Mouse (Mus musculus) 3T3-L1 (cell line): ENCODE data around the gene Nedd9.
"Not testable (repeated sequence)": the region's sequence is repeated elsewhere in the genome, so short reads cannot be mapped to it uniquely, and the experiment has no call there.

Experiments
- DNase-seq: peaks from one replicate; pipeline ENCODE4 v3.0.0-alpha.2; 2015; ENCODE audit warnings: low read depth, low spot score

Gene Nedd9

DNA sequence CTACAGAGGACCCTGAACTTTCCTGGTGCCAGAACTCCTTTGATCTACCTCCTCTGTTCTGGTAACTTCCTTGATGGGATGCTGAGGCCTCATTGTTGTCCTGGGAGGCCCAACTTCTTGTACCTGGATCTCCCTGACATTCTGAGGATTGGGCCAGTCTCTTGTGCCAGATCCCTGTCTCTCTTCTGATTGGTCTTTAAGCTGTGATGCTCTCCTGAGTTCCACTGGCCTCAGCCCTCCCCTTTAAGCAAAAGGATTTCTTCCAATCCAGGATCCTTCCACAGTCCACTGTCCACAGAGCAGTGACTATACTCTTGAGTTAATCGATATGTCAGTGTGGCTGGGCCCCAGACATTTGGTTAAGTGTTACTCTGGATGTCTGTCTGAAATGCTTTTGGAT lies 112.3 kb downstream of the Nedd9 start:
- no peak for DNase-seq

DNA sequence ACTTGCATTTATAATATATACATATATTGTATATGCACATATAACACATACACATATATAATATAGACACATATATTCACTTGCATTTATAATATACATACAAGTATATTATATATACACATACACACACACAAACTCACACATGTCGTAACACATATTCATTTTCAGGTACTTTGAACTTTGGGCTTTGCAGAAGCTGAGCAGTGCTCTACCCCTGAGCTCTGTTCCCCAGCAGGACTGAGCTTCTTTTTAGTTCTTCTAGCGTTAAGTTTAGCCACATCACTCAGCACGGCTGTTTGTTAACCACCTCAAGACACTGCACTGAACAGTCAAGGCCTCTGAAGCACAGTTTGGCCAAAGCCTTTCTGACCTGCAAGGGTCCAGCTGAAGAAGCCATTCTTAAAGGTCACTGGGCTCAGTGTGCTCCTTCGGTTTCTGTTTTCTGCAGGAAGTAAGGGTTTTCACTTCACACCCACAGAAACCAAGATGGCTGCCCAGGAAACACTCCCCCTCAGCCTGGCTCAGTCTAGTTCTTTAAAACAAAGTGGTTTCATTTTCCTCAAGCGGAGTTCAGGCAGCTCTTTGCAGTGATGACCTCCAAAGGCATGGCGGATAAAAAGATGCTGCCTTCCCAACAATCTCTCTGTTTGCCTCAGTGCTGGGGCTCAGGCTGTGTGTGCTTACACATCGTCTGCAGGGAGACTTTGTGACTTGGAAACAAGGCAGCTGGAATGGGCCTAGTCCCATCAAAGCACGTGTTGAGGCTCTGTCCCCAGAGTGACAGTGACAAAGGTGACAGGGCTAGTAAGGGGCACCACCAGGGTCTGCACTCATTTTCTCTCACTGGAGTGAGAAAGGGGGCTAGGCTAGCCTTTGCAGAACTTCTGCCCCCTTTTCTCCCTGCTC lies 114.4 kb downstream of the Nedd9 start:
- no peak for DNase-seq

GRCm38 (mm10) chr13:41371547-41371946 lies 115.6 kb downstream of the Nedd9 start:
- peak; percentile 62 for DNase-seq

GRCm38 (mm10) chr13:41368612-41369011 lies 118.5 kb downstream of the Nedd9 start:
- DNase-seq: no peak

GRCm38 (mm10) chr13:41367176-41367611 lies 120.0 kb downstream of the Nedd9 start:
- peak; percentile 93 for DNase-seq

DNA sequence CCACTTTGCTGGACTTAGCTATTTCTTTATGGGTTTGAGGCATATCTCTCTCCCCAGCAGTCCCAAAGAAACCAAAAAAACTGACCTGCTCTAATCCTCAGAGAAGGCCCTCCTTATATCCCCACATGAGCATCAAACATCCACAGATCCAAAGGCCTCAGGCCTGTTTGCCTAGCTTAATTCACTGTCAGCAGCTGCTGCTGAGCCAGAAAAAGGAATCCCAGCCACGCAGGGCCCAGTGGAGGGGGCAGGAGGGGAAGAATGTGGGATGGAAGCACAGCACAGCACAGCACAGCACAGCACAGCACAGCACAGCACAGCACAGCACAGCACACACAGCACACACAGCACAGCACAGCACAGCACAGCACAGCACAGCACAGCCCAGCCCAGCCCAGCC lies 120.6 kb downstream of the Nedd9 start:
- DNase-seq: not testable (repeated sequence)

- DNase-seq: no peak
Measured at GRCm38 (mm10) chr13:41364273-41364672, 122.9 kb downstream of the Nedd9 start.

GRCm38 (mm10) chr13:41362909-41363308 lies 124.3 kb downstream of the Nedd9 start:
- no peak for DNase-seq

GRCm38 (mm10) chr13:41360272-41360815 lies 126.8 kb downstream of the Nedd9 start:
- no peak for DNase-seq

GRCm38 (mm10) chr13:41359330-41360215 lies 127.6 kb downstream of the Nedd9 start:
- DNase-seq: no peak

DNA sequence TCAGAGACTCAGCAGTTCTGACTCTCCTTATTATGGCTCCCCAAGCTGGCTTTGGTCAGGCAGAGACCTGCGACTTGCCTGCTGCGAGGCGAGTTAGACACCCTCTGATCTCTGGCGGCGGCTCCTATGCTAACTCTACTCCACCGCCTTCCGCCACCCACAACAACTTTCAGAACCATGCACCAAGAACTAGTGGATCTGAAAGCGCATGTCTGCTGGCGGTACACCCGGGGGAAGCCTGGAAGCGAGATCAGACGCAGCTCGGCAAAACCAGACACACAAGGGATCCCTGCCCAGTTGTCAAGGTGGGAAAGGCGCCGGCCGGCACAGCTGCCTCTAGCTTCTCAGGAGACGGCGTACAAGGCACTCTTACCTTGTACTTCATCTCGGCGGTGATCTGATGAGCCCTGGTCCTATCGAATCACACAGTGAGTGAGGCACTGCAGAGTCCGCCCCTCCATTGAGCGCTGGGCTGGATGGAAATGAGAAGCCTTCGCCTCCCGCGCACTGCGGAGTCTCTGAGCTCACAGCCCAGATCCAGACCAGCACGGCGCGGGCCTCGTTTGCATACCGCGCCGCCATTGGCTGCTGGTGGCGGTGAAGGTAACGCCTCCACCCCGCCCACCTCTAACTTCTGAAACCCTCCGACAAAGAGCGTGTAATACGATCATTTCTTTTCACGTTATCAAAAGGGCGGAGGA lies 128.5 kb downstream of the Nedd9 start:
- peak; percentile 94 for DNase-seq

GRCm38 (mm10) chr13:41358009-41358408 lies 129.2 kb downstream of the Nedd9 start:
- DNase-seq: peak; percentile 44

DNA sequence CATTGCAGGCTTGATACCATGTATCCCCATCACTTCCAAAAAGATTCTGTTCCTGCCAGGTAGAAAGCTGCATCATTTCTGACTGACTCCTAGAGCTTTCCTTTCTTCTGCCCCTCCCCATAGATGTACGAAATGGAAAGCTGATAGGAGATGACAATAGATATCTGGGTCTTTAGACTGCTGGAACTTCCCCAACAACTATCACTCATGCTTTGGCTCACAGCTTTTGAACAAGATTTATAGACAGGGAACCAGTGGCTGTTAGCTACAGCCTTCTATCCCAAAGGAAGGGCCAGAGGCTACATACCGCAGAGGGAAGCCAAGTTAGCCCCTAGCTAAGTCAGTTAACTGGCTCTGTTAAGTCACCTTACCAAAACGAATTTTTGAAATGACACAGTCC lies 129.6 kb downstream of the Nedd9 start:
- DNase-seq: no peak

DNA sequence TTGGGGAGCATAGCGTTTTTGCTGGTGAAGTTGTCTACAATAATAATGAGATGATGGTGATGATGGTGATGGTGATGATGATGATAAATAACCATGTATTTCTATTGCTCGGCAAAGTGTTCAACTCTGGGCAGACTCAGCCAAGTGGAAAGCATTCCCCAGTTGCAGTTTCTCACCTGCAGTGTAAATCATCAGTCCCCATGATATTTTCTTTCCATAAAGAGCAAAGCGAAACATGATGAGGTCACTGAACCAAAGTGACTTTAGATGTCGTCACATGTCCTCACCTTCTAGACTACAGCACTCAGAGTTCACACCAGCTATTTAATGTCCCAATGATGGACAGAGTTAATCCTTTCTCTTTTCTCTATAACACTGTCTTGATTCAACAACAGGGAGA lies 130.0 kb downstream of the Nedd9 start:
- no peak for DNase-seq

GRCm38 (mm10) chr13:41355552-41355951 lies 131.6 kb downstream of the Nedd9 start:
- no peak for DNase-seq

- no peak for DNase-seq
Measured at GRCm38 (mm10) chr13:41354591-41354990, 132.6 kb downstream of the Nedd9 start.

DNA sequence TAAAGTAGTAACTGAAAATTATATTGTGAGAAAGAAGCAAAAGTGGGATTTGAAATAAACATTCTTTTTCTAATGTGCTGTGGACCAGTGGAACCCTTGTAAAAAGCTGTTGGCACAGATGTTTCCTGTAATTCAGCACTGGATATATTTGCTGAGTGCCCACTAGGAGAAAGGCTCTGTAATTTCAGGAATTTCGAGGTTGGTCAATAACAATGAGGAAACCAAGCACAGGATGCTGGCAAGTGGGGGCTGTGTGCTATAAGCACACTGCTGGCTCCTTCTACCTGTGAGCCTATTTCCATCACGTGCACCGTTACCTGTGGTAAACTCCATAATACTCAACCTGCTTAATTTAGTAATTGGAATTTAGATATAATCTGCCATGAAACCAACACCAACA lies 133.5 kb downstream of the Nedd9 start:
- no peak for DNase-seq

- no peak for DNase-seq
Measured at GRCm38 (mm10) chr13:41352352-41352751, 134.8 kb downstream of the Nedd9 start.

GRCm38 (mm10) chr13:41350589-41350988 lies 136.6 kb downstream of the Nedd9 start:
- DNase-seq: no peak

- no peak for DNase-seq
Measured at GRCm38 (mm10) chr13:41349770-41350169, 137.4 kb downstream of the Nedd9 start.

GRCm38 (mm10) chr13:41345756-41346155 lies 141.4 kb downstream of the Nedd9 start:
- no peak for DNase-seq
